Mouse (Mus musculus) midbrain, embryonic 11.5 days (tissue): ENCODE results near the gene Acss2. TPM values are rescaled to one million over a fixed set of nuclear protein-coding genes. Genes with fewer than 3 reads are reported as not detected.
"Not testable (repeated sequence)": the region's sequence is repeated elsewhere in the genome, so short reads cannot be mapped to it uniquely, and the experiment has no call there.

Experiments used
- ATAC-seq: fragments of 200-750 bp; cut with Nextera tagmentation; 2 replicates; pipeline ENCODE4 v1.8.0; 2017; ENCODE audit warnings: moderate TSS enrichment, moderate library complexity; ENCODE audit not compliant: low FRiP score
- DNase-seq: peaks from one replicate; pipeline ENCODE4 v3.0.0; 2015; ENCODE audit warnings: low spot score; ENCODE audit errors: missing footprints
- H3K27ac ChIP-seq: fragments of 300-500 bp; sonication (generic); 2 replicates; pipeline ENCODE4 v1.5.1; 2014; ENCODE audit warnings: low read depth, low read length
- H3K27me3 ChIP-seq: fragments of 300-500 bp; sonication (generic); 2 replicates; pipeline ENCODE4 v1.6.1; 2014; ENCODE audit warnings: mild to moderate bottlenecking, low read length, moderate library complexity, mixed read lengths; ENCODE audit not compliant: control insufficient read depth, insufficient read depth
- H3K36me3 ChIP-seq: fragments of 300-500 bp; sonication (generic); 2 replicates; pipeline ENCODE4 v1.6.1; 2014; ENCODE audit warnings: mild to moderate bottlenecking, low read length, moderate library complexity, mixed read lengths; ENCODE audit not compliant: control insufficient read depth, insufficient read depth
- H3K4me1 ChIP-seq: fragments of 300-500 bp; sonication (generic); 2 replicates; pipeline ENCODE4 v1.6.1; 2014; ENCODE audit warnings: low read length; ENCODE audit not compliant: control insufficient read depth, insufficient read depth
- H3K4me2 ChIP-seq: fragments of 300-500 bp; sonication (generic); 2 replicates; pipeline ENCODE4 v1.6.1; 2014; ENCODE audit warnings: mild to moderate bottlenecking, moderate library complexity
- H3K4me3 ChIP-seq: fragments of 300-500 bp; sonication (generic); 2 replicates; pipeline ENCODE4 v1.5.1; 2014; ENCODE audit warnings: low read depth, low read length
- H3K9ac ChIP-seq: fragments of 300-500 bp; sonication (generic); 2 replicates; pipeline ENCODE4 v1.6.1; 2014; ENCODE audit warnings: low read length
- H3K9me3 ChIP-seq: fragments of 300-500 bp; sonication (generic); 2 replicates; pipeline ENCODE4 v1.6.1; 2016; ENCODE audit warnings: low read length; ENCODE audit not compliant: control insufficient read depth
- WGBS: fragments of 180-500 bp; shearing (Covaris S2); extraction: QIAGEN DNeasy Blood & Tissue Kit; methylation state at CpG from one replicate; pipeline ENCODE4 v1.1.7; 2014; 5-methylcytosine and 5-hydroxymethylcytosine counted together
- polyA plus RNA-seq: library from polyadenylated mRNA; unstranded; fragments of >200 nt; fragmentation: Nextera tagmentation; extraction: Ambion mirVana; gene quantifications from 2 replicates; pipeline ENCODE4 v1.2.1, GENCODE M21; 2014

Acss2 gene
- polyA plus RNA-seq, 1 experiment from 2014 or later = 21.9 TPM

DNA sequence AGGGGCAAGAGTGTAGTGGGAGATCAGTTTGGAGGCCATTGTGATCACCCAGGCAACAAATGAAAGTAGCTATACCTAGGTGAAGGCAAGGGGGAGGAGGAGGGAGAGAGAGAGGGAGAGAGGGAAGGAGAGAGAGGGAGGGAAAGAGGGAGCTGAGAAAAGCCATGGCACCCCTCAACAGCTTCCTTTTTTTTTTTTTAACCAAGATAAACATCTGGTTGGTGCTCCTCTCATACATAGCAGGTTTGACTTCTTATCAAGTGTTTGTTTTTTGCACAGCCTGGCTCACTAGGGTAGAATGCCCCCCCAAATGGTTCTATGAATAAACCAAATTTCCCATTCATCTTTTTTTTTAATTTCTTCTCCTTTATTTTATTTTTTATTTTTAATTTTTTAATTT, 18.5 kb downstream of the Acss2 start:
- ATAC-seq = no peak

DNA sequence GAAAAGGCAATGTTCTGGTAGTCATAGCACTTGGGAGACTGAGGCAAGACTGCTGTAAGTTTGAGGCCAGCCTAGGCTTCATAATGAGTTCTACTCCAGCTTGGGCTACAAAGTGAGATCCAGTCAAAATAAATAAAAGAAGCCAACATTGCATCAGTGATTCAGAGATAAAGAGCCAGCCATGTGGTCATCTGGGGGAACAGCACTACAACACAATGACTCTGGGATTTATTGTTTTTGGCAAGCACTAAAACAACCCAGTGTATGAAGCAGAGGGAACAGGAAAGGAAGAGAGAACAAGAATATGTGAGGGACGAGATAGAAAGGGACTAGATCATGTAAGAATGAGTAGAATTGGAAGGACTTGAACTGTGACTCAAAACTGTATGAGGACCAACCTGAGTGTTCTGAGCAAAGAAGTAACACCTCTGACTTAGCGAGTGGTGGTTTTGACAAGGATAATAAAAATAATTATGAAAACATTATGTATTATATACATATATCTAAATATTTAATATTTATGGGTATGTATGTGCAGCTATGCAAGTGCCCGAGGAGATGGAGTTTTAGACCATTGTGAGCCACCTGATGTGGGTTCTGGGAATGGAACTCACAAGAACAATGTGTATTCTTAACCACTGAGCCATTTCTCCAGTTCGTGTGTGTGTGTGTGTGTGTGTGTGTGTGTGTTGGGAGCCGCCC, 20.2 kb downstream of the Acss2 start:
- H3K4me3 ChIP-seq = no peak overlapping the region
- WGBS = 84% methylated on average over 5 of the region's 5 CpGs
- DNase-seq = no peak
- no peaks in the 10 kb centered on the region for H3K36me3 ChIP-seq
- no peak overlapping the region for H3K27ac ChIP-seq
- H3K4me2 ChIP-seq = no peak overlapping the region
- no peaks in the 10 kb centered on the region for H3K27me3 ChIP-seq
- no peak for ATAC-seq
- no peaks in the 10 kb centered on the region for H3K4me1 ChIP-seq
- no peaks in the 10 kb centered on the region for H3K9me3 ChIP-seq
- no peak overlapping the region for H3K9ac ChIP-seq

More for the DNA sequence above, 18.5 kb downstream of the Acss2 start:
- DNase-seq = no peak
- H3K9me3 ChIP-seq = no peaks in the 10 kb centered on the region
- H3K4me1 ChIP-seq = no peaks in the 10 kb centered on the region
- no peak overlapping the region for H3K4me2 ChIP-seq
- H3K9ac ChIP-seq = no peak overlapping the region
- no peak overlapping the region for H3K4me3 ChIP-seq
- no peaks in the 10 kb centered on the region for H3K27me3 ChIP-seq
- H3K27ac ChIP-seq = no peak overlapping the region
- no peaks in the 10 kb centered on the region for H3K36me3 ChIP-seq

DNA sequence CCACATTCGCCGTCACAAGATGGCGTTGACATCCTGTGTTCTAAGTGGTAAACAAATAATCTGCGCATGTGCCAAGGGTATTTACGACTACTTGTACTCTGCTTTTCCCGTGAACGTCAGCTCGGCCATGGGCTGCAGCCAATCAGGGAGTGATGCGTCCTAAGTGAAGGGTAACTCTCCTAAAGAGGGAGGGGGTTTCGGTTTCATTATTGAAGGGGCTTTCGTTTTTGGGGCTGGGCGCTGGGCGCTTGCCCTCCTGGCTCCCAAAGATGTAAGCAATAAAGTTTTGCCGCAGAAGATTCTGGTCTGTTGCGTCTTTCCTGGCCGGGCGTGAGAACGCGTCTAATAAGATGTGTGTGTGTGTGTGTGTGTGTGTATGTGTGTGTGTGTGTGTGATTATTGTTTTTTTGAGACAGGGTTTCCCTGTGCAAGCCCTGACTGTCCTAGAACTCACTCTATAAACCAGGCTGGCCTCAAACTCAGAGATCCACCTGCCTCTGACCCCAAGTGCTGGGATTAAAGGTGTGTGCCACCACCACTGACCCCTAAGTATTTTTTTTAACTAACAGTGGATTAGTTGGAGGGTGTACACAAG, 20.8 kb downstream of the Acss2 start:
- not testable (repeated sequence) for DNase-seq, H3K9ac ChIP-seq, H3K27me3 ChIP-seq, H3K9me3 ChIP-seq, H3K4me1 ChIP-seq, H3K4me2 ChIP-seq, H3K36me3 ChIP-seq, H3K27ac ChIP-seq, ATAC-seq, H3K4me3 ChIP-seq
- 82% methylated on average over 12 of the region's 19 CpGs for WGBS

DNA sequence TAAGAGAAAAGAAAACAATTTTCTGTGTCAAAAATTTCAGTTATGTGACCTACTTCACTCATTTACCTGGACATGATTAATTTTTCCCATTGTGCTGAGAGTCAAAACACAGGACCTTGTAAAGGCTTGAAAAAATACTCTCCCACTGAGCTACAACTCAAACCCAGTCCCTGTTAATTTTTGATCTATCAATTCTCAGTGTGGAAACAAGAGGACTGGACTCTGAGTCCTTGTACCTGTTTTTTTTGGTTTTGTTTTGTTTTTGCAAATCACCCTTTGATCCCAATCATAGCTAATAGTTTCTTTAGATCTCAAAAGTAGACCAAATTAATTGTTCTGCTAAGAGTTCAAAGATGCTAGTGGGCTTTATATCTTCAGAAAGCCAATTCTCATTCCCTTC, 21.9 kb downstream of the Acss2 start:
- Histone ChIP-seq H3K9ac (no peak overlapping the region), H3K36me3 (no peaks in the 10 kb centered on the region), H3K9me3 (no peaks in the 10 kb centered on the region), H3K27me3 (no peaks in the 10 kb centered on the region), H3K4me1 (no peaks in the 10 kb centered on the region), H3K4me3 (no peak overlapping the region), H3K4me2 (no peak overlapping the region), H3K27ac (no peak overlapping the region)
- DNase-seq (no peak), ATAC-seq (no peak)

DNA sequence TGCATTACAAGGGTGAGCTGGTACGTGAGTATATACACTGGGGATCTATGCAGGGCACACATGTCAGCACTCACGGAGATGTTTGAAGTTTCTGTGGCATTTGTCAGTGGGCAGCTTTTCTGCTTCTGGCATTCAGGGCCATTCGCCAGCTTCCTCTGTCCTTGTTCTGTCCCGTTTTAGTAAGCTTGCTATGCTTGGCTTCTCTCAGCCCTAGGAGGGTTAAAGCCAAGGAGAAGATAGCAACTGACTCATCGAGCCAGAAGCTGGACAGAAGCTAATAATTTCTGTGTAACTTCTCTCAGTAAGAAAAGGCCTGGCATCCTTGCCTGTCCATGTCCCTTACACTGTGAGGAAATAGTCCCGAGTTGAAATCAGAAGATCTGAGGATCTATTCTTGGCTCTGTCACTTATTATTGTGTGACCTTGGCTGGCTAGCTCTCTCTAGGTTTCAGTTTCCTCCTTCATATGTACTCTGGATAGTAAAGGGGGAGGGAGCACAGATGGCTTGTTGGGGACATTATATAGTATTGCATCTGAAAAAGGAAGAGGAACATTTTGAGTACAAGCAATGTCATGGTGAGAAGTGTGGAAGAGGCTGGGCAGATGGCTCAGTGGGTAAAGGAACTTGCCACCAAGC, 23.2 kb downstream of the Acss2 start:
- Histone ChIP-seq H3K9me3 (no peaks in the 10 kb centered on the region), H3K27ac (no peak overlapping the region), H3K4me2 (no peak overlapping the region), H3K4me3 (no peak overlapping the region), H3K27me3 (no peaks in the 10 kb centered on the region), H3K4me1 (no peaks in the 10 kb centered on the region), H3K36me3 (no peaks in the 10 kb centered on the region), H3K9ac (no peak overlapping the region)
- WGBS = 76% methylated on average over 6 of the region's 6 CpGs
- DNase-seq (no peak), ATAC-seq (no peak)

DNA sequence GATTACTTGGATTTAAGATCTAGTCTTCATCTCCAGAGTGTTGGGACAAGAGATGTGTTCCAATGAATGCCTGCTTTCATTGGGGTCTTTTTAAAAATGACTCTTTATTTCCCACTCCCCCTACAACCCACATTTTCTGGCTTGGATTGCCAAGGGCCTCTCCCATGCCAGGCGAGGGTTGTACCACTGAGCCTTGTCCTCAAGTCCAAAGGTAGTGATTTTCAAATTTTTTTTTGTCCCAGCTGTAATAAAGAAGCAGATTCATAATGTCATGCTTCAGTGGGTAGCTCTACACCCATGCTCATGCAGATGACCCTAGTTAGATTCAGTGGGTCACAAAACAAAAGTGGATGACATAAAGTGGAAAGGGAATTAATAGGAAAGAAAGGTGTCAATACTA, 29.2 kb downstream of the Acss2 start:
- Histone ChIP-seq H3K27me3 (no peaks in the 10 kb centered on the region), H3K4me3 (no peak overlapping the region), H3K9me3 (no peaks in the 10 kb centered on the region), H3K27ac (no peak overlapping the region), H3K36me3 (no peaks in the 10 kb centered on the region), H3K4me2 (no peak overlapping the region), H3K4me1 (no peaks in the 10 kb centered on the region), H3K9ac (no peak overlapping the region)
- ATAC-seq (no peak), DNase-seq (no peak)
- WGBS = 74% methylated on average over 1 of the region's 1 CpGs

DNA sequence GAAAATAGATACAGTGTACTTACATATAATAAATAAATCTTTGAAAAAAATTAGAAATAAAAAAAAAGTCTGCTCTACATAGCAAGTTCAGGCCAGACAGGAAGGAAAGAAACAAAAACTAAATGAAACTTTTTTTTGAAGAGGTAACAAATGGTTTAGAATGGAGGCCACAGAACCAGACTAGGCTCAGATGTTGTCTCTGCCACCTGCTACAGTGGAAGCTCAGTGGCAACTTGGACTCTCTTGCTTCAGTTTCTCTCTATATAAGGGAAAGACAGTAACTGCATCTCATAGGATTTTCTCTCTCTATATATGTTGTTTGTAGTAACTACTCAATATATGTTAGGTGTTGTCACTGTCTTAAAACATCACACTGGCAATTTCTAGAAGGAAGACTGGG, 34.6 kb downstream of the Acss2 start:
- ATAC-seq (no peak), DNase-seq (no peak)
- Histone ChIP-seq H3K27ac (no peak overlapping the region), H3K4me3 (no peak overlapping the region), H3K36me3 (no peaks in the 10 kb centered on the region), H3K9ac (no peak overlapping the region), H3K4me1 (no peaks in the 10 kb centered on the region), H3K4me2 (no peak overlapping the region), H3K9me3 (no peaks in the 10 kb centered on the region), H3K27me3 (no peaks in the 10 kb centered on the region)

DNA sequence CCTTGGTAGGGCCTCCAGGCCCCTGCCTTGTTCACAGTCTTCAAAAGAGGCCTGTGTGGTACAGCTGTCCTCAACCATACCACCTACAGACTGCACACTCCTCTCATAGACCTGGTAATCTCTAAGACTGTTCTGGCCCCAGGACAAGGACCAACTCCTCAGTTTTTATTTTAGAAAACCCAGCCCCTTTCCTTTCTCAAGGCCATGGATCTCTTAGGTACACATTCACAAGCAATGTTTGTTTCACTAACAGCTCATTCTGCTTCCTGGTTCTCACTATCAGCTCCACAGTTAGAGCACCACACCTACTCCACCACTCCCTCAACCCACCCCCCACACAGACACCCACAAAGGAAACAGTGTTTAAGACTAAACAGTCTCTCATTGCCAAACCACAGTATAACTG, 35.2 kb downstream of the Acss2 start:
- no peaks in the 10 kb centered on the region for H3K4me1 ChIP-seq
- DNase-seq = no peak
- no peak overlapping the region for H3K4me3 ChIP-seq
- no peak overlapping the region for H3K4me2 ChIP-seq
- no peak for ATAC-seq
- no peaks in the 10 kb centered on the region for H3K36me3 ChIP-seq
- no peaks in the 10 kb centered on the region for H3K27me3 ChIP-seq
- H3K9me3 ChIP-seq = no peaks in the 10 kb centered on the region
- no peak overlapping the region for H3K27ac ChIP-seq
- no peak overlapping the region for H3K9ac ChIP-seq

DNA sequence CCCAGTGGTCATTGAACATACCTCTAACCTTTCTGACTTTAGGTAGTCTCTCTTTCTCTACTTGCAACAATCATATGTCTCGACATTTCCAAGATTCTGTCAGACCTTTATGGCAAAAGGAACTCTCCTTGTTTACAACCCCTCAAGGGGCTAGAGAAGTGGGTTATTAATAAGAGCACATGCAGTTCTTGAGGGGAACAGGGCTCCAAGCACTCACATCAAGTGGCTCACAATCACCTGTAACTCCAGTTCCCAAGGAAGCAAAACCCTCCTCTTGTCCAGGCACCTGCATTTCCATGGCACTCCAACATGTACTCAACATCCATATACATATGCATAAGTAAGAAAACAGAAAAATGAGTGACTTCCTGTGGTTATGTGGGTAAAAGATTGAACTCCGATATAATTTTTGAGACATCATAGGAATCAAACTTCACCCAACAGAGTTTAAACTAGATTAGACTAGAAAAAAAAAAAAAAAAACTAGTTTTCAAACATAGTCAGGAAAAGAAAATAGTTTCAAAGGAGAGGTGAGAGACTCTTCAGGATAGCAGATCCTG, 36.8 kb downstream of the Acss2 start:
- Histone ChIP-seq H3K27ac (no peak overlapping the region), H3K4me3 (no peak overlapping the region), H3K4me1 (no peaks in the 10 kb centered on the region), H3K4me2 (no peak overlapping the region), H3K9ac (no peak overlapping the region), H3K36me3 (no peaks in the 10 kb centered on the region), H3K9me3 (no peaks in the 10 kb centered on the region), H3K27me3 (no peaks in the 10 kb centered on the region)
- WGBS = 84% methylated on average over 2 of the region's 2 CpGs
- ATAC-seq = no peak
- DNase-seq = no peak
